Mouse (Mus musculus): Measurements from ENCODE around the gene Rps6ka2. TPM values are rescaled to one million over a fixed set of nuclear protein-coding genes. Genes with fewer than 3 reads are reported as not detected.
"Not testable (repeated sequence)": the region's sequence is repeated elsewhere in the genome, so short reads cannot be mapped to it uniquely, and the experiment has no call there.

The Rps6ka2 gene
- polyA plus RNA-seq (2021) = 19.9 TPM

DNA sequence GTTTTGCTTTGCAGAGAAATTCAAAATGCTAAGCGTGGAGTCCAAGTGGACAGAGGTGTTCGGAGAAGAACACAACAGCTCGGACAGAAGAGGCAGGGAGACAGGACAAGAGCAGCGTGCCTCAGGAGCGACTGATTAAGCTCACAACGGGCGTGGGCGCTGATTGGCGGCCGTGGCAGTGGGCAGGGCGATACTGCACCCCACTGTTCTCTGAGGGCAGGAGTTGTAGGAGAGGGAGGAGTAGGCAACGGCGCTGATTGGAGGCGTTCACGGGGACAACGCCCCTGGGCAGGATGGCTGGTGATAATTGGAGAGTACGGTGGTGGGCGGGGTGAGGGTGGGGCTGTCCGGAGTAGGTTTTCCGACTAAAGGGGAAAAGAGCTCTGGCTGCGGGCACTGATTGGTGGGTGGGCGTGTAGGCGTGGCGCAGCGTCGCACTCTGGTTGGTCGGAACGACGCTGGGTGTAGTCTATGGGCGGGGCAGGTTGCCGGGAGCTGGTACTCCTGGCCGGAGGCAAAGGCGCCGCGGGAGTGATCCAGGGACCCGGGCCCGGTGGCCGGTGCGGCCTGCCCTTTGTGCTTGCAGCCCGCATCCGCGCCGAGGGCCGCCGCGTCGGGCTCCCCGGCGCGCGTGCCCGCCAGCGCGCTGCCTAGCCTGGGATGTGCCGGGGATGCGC lies at the start of gene Rps6ka2:
Gene Rps6ka2 (plus strand): TSS at position 489 of the 677 bp plus-strand sequence.
- H3K27me3 ChIP-seq = no peaks in the 10 kb centered on the region
- ChIA-PET POLR2A (interaction anchor here (0.6 to 0.9 kb wide), 2 partner anchors 103 to 340 kb away, joined by 3 to 4 read pairs; no protein-coding TSS in a partner anchor), CTCF (no interaction called here)
- in situ Hi-C loops (cut with MboI; ENCODE audit: low pct_unique_long_range_greater_than_20kb) = no loop called here
- peak; percentile 95 for DNase-seq (ENCODE audit: low read depth, low spot score)
- peak; percentile 99 for ATAC-seq
- TF ChIP-seq CTCF (IDR thresholded peaks at IDR 0.05) = no peak

DNA sequence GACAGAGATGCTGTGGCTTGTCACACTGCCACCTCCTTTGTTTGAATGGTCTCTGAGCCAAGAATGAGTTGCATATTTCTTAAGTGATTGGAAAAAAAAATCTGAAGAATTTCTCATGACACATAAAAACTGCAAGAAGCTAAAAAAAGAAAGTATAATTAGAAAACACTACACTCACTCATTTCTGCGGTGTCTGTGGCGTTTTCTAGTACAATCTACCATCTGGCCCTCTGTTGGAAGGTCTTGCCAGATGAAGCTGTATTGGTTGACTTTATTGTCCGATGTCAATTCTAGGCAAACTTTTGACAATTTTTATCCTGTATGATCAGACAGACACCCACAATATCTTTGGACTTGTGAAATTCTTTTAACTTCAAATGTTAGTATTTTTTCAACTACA lies 49.1 kb upstream of the Rps6ka2 start:
- ATAC-seq; POLR2A ChIA-PET; DNase-seq (ENCODE audit: low read depth, low spot score); H3K27me3 ChIP-seq; in situ Hi-C loops (cut with MboI; ENCODE audit: low pct_unique_long_range_greater_than_20kb); CTCF ChIA-PET: not testable (repeated sequence)

DNA sequence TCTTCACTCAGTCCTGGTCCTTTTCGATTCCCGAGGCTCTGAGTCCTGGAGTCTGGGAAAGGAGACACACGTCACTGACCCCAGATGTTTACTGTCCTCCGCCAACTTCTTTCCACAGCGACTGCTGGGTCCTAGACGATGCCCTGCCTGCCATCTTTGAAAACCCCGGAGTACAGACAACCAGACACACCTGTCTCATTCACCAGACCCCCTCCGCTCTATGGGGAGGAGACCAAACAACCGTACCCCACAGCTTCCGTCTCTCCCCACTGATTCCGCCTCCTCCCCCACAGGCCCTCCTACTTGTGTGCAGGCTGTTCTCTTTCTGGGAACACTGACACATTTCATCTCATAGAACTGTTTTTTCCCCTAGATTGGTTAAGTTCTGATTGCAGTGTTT lies 47.4 kb upstream of the Rps6ka2 start:
- in situ Hi-C loops (cut with MboI; ENCODE audit: low pct_unique_long_range_greater_than_20kb); DNase-seq (ENCODE audit: low read depth, low spot score); ATAC-seq; H3K27me3 ChIP-seq; POLR2A ChIA-PET; CTCF ChIA-PET: not testable (repeated sequence)

- CTCF ChIA-PET; ATAC-seq; in situ Hi-C loops (cut with MboI; ENCODE audit: low pct_unique_long_range_greater_than_20kb); H3K27me3 ChIP-seq; DNase-seq (ENCODE audit: low read depth, low spot score); POLR2A ChIA-PET: not testable (repeated sequence)
Measured at GRCm38 (mm10) chr17:7126475-7126874, 43.4 kb upstream of the Rps6ka2 start.

- DNase-seq (ENCODE audit: low read depth, low spot score); CTCF ChIA-PET; ATAC-seq; in situ Hi-C loops (cut with MboI; ENCODE audit: low pct_unique_long_range_greater_than_20kb); POLR2A ChIA-PET; H3K27me3 ChIP-seq: not testable (repeated sequence)
Measured at GRCm38 (mm10) chr17:7134002-7134401, 35.9 kb upstream of the Rps6ka2 start.

DNA sequence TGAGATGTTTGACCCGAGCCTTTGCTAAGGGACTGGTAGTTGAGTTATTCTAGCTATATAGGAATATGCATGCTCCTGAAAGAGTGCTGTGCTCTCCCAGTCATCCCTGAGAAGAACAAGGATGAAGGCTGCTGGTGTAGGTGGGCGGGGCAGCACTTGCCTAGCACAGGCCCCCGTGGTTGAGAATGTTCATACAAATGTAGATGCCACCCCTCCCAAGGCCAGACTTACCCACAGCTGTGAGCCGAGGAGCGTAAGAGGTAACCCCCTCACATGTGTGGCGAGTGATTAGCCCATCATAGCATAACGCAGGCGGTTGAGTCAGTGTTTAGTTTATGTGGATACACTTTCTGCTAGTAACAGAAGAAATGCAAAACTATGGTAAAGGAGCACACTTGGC lies 34.6 kb upstream of the Rps6ka2 start:
- H3K27me3 ChIP-seq; POLR2A ChIA-PET; CTCF ChIA-PET; DNase-seq (ENCODE audit: low read depth, low spot score); in situ Hi-C loops (cut with MboI; ENCODE audit: low pct_unique_long_range_greater_than_20kb); ATAC-seq: not testable (repeated sequence)

DNA sequence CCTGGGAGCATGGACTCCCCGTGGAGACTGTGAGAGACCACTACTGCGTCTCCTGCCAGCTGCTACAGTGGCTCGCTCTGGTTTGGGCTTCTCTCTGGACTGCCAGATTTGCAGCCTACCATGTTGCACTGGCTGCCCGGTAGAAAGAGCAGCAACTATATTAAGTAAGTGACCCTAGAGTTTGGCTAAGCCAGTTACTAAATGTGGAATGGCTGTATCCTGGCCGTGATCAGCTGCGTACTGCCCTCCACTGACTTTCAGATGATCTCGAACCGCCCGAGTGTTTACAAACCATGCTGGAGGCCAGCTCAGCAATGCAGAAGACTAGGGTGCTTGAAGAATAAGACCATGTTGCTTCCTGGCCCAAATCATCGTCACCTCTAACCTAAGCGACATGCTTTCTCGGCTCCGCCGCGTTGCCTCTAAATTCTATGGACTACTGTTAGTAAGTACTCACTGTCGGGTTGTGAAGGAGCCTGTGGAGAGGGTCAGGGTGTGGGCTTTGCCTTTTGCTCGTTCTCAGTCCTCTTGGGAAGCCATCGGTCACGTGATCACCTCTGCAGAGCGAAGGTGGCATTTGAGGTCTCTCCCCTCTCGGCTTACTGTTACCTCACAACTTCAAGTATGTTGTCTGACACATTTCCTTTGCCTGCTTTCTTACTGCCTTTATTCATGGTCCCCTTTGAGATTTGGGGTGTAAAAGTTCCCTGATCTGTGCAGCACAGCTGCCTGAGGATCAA lies 31.6 kb upstream of the Rps6ka2 start:
- ChIA-PET POLR2A (no interaction called here), CTCF (no interaction called here)
- in situ Hi-C loops (cut with MboI; ENCODE audit: low pct_unique_long_range_greater_than_20kb) = no loop called here
- TF ChIP-seq CTCF (IDR thresholded peaks at IDR 0.05) = no peak
- DNase-seq (ENCODE audit: low read depth, low spot score) (no peak), ATAC-seq (no peak)
- no peaks in the 10 kb centered on the region for H3K27me3 ChIP-seq

DNA sequence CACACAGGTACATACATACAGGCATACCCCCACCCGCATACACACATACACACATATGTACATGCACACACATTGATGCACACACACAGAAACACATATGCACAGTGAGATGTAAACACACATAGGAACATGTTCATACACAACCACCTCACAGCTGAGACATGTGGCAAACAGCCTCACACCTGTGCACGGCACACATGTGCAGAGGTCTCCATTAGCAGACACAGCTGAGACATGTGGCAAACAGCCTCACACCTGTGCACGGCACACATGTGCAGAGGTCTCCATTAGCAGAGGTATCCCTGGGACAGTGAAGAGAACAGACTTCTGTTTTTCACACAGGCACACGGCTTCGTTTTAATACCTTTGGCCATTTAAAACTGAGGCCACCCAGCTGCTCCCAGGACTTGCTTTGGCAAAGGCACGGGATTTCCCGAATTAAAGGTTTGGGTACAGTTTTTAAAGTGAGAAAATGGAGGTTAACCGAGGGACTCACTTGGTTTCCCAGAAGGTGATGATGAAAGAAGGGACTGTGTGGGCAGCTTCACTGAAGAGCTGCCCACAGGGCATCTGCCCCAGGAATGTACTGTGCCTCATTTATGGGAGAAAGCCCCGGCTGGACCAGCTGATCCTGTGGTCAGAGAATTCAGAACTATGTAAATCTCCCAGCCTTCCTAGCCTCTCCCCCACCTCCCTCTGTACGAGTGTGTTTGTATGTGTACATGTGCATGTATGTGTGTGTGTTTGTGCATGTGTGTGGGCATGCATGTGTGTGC lies 29.3 kb upstream of the Rps6ka2 start:
- no peaks in the 10 kb centered on the region for H3K27me3 ChIP-seq
- in situ Hi-C loops (cut with MboI; ENCODE audit: low pct_unique_long_range_greater_than_20kb) = no loop called here
- ATAC-seq (peak; percentile 57), DNase-seq (ENCODE audit: low read depth, low spot score) (peak; percentile 13)
- TF ChIP-seq CTCF (IDR thresholded peaks at IDR 0.05) = no peak
- ChIA-PET CTCF (no interaction called here), POLR2A (no interaction called here)

- ATAC-seq (no peak), DNase-seq (ENCODE audit: low read depth, low spot score) (no peak)
- ChIA-PET CTCF (no interaction called here), POLR2A (no interaction called here)
- in situ Hi-C loops (cut with MboI; ENCODE audit: low pct_unique_long_range_greater_than_20kb) = no loop called here
- TF ChIP-seq CTCF (IDR thresholded peaks at IDR 0.05) = no peak
- peaks cover 3% of the 10 kb centered on the region for H3K27me3 ChIP-seq
Measured at GRCm38 (mm10) chr17:7142367-7142766, 27.5 kb upstream of the Rps6ka2 start.

DNA sequence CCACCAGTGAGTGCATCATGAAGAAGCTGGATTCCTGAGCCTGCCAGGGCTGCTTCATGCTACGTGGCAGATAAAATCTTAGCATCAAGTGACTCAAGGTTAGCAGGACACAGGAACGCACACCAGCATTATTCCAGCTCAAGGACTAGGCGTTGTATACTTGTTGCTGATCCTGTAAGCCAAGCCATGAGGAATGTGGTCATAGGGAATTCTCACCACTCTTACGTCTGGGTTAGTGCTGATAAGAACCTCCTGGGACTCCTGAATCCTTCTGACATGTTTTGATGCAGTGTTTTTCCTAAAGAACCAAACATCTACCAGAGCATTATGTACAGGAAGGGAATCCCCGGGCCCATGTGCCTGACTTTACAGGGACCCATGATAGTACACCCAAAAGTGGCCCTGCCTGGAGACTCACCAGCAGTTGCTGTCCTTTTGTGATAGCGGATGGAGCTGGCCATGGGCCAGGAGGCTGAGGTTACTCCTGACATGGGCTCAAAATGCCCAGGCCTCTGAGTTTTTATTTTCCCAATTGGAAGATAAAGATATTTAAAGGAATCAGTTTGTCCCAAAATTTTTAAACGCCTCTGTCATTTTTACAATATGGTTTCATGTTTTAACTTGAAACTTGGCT lies 25.9 kb upstream of the Rps6ka2 start:
- DNase-seq (ENCODE audit: low read depth, low spot score) (no peak), ATAC-seq (no peak)
- POLR2A ChIA-PET = no interaction called here
- no peak for TF ChIP-seq CTCF (IDR thresholded peaks at IDR 0.05)
- H3K27me3 ChIP-seq = peaks cover 15% of the 10 kb centered on the region
- CTCF ChIA-PET = interaction anchor here (0.6 to 1.3 kb wide), 2 partner anchors 24 to 65 kb away, joined by 3 read pairs; no protein-coding TSS in a partner anchor
- in situ Hi-C loops (cut with MboI; ENCODE audit: low pct_unique_long_range_greater_than_20kb) = no loop called here

All from Patski (cell line).